Mouse (Mus musculus): Measurements from ENCODE around the gene Retreg3.

DNA sequence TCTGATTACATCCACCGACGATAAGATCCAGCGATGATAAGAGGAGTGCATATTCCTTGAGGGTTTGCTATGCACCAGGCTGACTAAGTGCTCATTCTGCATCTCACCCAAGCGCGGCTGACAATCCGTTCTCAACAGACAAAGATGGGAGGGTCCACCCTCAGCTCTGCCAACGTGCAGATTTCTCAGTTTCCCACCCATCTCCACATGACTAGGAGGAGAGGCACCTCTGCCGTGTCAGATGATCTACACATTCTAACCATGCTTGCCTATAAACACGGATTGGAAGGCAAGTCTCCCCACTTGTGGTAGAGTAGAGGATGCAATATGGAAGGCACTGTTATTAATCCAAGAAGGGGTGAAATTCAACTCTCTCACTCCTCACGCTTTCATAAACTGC lies 29.1 kb upstream of the Retreg3 start:
- no peak for TF ChIP-seq EP300 (IDR thresholded peaks at IDR 0.05)
- TF ChIP-seq CTCF (IDR thresholded peaks at IDR 0.05): no peak

Measured in lung, postnatal 0 days (tissue).